9 mouse cellular contexts compared by ENCODE assay signal in the genomic region with DNA sequence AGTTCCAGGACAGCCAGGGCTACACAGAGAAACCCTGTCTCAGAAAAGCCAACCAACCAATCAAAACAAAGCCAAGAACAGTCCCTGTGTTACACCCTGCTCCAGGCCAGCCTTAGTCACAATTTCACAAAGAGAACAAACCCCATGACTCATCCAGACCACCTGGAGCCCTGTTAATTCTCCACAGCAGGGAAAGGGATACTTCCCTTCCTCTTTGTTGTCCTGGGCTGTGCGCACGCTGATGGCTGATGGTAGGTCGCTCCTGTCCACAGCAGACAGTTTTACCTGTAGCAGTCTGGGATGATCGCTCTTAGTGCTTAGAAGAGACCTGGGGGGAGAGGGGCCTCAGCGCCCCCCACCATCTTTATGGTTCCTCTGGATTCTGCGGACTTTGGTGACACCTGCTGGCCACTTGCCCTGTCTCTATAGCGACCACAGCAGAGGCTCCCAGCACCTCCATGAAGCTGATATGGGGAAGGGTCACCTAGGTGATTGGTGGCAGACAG. TPM values are rescaled to one million over a fixed set of nuclear protein-coding genes. Genes with fewer than 3 reads are reported as not detected.
DNase-seq lines count a peak whose midpoint lies in the region; ATAC-seq lines count a peak whose summit lies in the region.
"Had no signal": no experiment of that assay in that cellular context is flagged by ENCODE, and none has a peak within 500 bp of the region (broad histone marks: within the 10 kb centered on the region; RNA-seq: fewer than 3 reads in every experiment).

No protein-coding gene starts in this region.

- no peak overlapping the region for H3K9ac ChIP-seq in midbrain, embryonic 14.5 days (replicated peaks; ENCODE audit: low read length)

- H3K27ac ChIP-seq in embryonic facial prominence, embryonic 10.5 days (replicated peaks) = peak overlapping the region; percentile 75
- H3K27ac ChIP-seq in midbrain, embryonic 14.5 days (replicated peaks; ENCODE audit: low read depth, low read length) = no peak overlapping the region

- WGBS in embryonic facial prominence, embryonic 10.5 days = 23% methylated on average over 7 of the region's 7 CpGs
- WGBS in midbrain, embryonic 14.5 days = 20% methylated on average over 7 of the region's 7 CpGs

- H3K9me3 ChIP-seq in embryonic facial prominence, embryonic 10.5 days = no peaks in the 10 kb centered on the region
- no peaks in the 10 kb centered on the region for H3K9me3 ChIP-seq in midbrain, embryonic 14.5 days (ENCODE audit: control insufficient read depth, low read length)

- no peak overlapping the region for H3K4me2 ChIP-seq in midbrain, embryonic 14.5 days (ENCODE audit: low read length)

- peak overlapping the region; percentile 9; the same call in 1 of the 2 replicates for H3K4me3 ChIP-seq in embryonic facial prominence, embryonic 10.5 days
- H3K4me3 ChIP-seq in midbrain, embryonic 14.5 days (replicated peaks; ENCODE audit: low read depth, low read length) = no peak overlapping the region
- H3K4me3 ChIP-seq: myocyte had no signal

- no peaks in the 10 kb centered on the region for H3K36me3 ChIP-seq in embryonic facial prominence, embryonic 10.5 days (replicated peaks)
- H3K36me3 ChIP-seq in midbrain, embryonic 14.5 days (ENCODE audit: control insufficient read depth, insufficient read depth, low read length) = no peaks in the 10 kb centered on the region

- H3K4me1 ChIP-seq in embryonic facial prominence, embryonic 10.5 days = peaks cover 22% of the 10 kb centered on the region
- no peaks in the 10 kb centered on the region for H3K4me1 ChIP-seq in midbrain, embryonic 14.5 days (ENCODE audit: control insufficient read depth, insufficient read depth, low read length)

- peak; percentile 28 for DNase-seq in ovary, postnatal 36 days (ENCODE audit: low spot score)
- DNase-seq in ovary, postnatal 10 days (ENCODE audit: low spot score) = no peak
- DNase-seq in adrenal gland, postnatal 14 days = peak; percentile 40
- peak; percentile 58 for DNase-seq in embryonic facial prominence, embryonic 10.5 days (ENCODE audit: low spot score)
- DNase-seq in kidney, adult 18-20 months = peak; percentile 57
- DNase-seq in midbrain, embryonic 14.5 days = peak; percentile 61
- no peak for DNase-seq in spleen, postnatal 4 days (ENCODE audit: low spot score in 2 of 2)
- DNase-seq in urinary bladder, postnatal 10 days (ENCODE audit: low spot score) = no peak

- H3K27me3 ChIP-seq in embryonic facial prominence, embryonic 10.5 days (replicated peaks; ENCODE audit: low read depth, poor library complexity, severe bottlenecking) = no peaks in the 10 kb centered on the region
- no peaks in the 10 kb centered on the region for H3K27me3 ChIP-seq in midbrain, embryonic 14.5 days (ENCODE audit: control insufficient read depth, insufficient read depth, low read length)

- peak; percentile 34; the same call in 1 of the 2 replicates for ATAC-seq in midbrain, embryonic 14.5 days (ENCODE audit: low FRiP score, low TSS enrichment)

RNA-seq across cellular contexts. Expression of gene Tnrc18, which starts 24.7 kb away (rescaled TPM):
- total RNA-seq in adrenal gland, postnatal 14 days (2021) = 86.0 and 91.0 TPM in 2 replicates
- polyA plus RNA-seq in embryonic facial prominence, embryonic 10.5 days (2016; fragmentation: Nextera tagmentation; extraction: Ambion mirVana) = 21.8 and 26.5 TPM in 2 replicates
- 37.7 and 47.4 TPM in 2 replicates for polyA plus RNA-seq in midbrain, embryonic 14.5 days (2014; fragmentation: Nextera tagmentation; extraction: Ambion mirVana)

RNA-seq across cellular contexts. Expression of gene Fbxl18, which starts 53.0 kb away (rescaled TPM):
- 11.8 and 12.0 TPM in 2 replicates for total RNA-seq in adrenal gland, postnatal 14 days (2021)
- 25.6 and 25.9 TPM in 2 replicates for polyA plus RNA-seq in embryonic facial prominence, embryonic 10.5 days (2016; fragmentation: Nextera tagmentation; extraction: Ambion mirVana)
- polyA plus RNA-seq in midbrain, embryonic 14.5 days (2014; fragmentation: Nextera tagmentation; extraction: Ambion mirVana) = 28.6 and 28.8 TPM in 2 replicates

Comparison
In these comparisons a context has a peak if more than half of its experiments do, and no peak if none do; other contexts are left out.
1. DNase-seq: peak in ovary, postnatal 36 days (single experiment), adrenal gland, postnatal 14 days (single experiment), embryonic facial prominence, embryonic 10.5 days (single experiment), kidney, adult 18-20 months (single experiment) and midbrain, embryonic 14.5 days (single experiment); none in ovary, postnatal 10 days (single experiment), spleen, postnatal 4 days (0 of 2) and urinary bladder, postnatal 10 days (single experiment).